Comparison of ENCODE assay signal across 8 mouse cellular contexts in genomic region chr2:154173313-154173712, GRCm38 (mm10). TPM values are rescaled to one million over a fixed set of nuclear protein-coding genes. Genes with fewer than 3 reads are reported as not detected.
DNase-seq lines count a peak whose midpoint lies in the region; ATAC-seq and TF ChIP-seq lines count a peak whose summit lies in the region.
"Had no signal": no experiment of that assay in that cellular context is flagged by ENCODE, and none has a peak within 500 bp of the region (broad histone marks: within the 10 kb centered on the region; RNA-seq: fewer than 3 reads in every experiment).

No protein-coding gene starts in this region.

- H3K27ac ChIP-seq in hindbrain, embryonic 10.5 days, result no peak overlapping the region
- H3K27ac ChIP-seq in hindbrain, embryonic 12.5 days, result no peak overlapping the region
- H3K27ac ChIP-seq in lung, postnatal 0 days (ENCODE audit: low read length), result no peak overlapping the region

- no peak overlapping the region for H3K4me3 ChIP-seq in hindbrain, embryonic 10.5 days
- H3K4me3 ChIP-seq in hindbrain, embryonic 12.5 days, result no peak overlapping the region
- no peak overlapping the region for H3K4me3 ChIP-seq in E14TG2a.4 (replicated peaks; ENCODE audit: low read length)
- H3K4me3 ChIP-seq in lung, postnatal 0 days (ENCODE audit: low read depth, low read length), result no peak overlapping the region

- TF ChIP-seq CTCF in E14TG2a.4 (conservative IDR thresholded peaks at IDR 0.05; ENCODE audit: low read length), result peak; percentile 26
- peak; percentile 85 for TF ChIP-seq CTCF in lung, postnatal 0 days (IDR thresholded peaks at IDR 0.05)

- peak; percentile 32 for DNase-seq in hindbrain, embryonic 10.5 days (ENCODE audit: low spot score)
- DNase-seq in 3T3-L1 (ENCODE audit: low read depth, low spot score), result peak; percentile 66
- DNase-seq in forelimb bud, embryonic 11.5 days (ENCODE audit: low read depth, low spot score), result peak; percentile 43
- DNase-seq in lung, postnatal 0 days (ENCODE audit: low spot score), result peak; percentile 70

- no peak overlapping the region for H3K4me2 ChIP-seq in hindbrain, embryonic 12.5 days (replicated peaks)
- no peak overlapping the region for H3K4me2 ChIP-seq in lung, postnatal 0 days (replicated peaks; ENCODE audit: low read depth, low read length)

- H3K4me1 ChIP-seq in hindbrain, embryonic 10.5 days (replicated peaks), result no peaks in the 10 kb centered on the region
- H3K4me1 ChIP-seq in hindbrain, embryonic 12.5 days, result no peaks in the 10 kb centered on the region
- H3K4me1 ChIP-seq in E14TG2a.4 (replicated peaks; ENCODE audit: low read depth, low read length), result peaks cover 7% of the 10 kb centered on the region
- no peaks in the 10 kb centered on the region for H3K4me1 ChIP-seq in lung, postnatal 0 days (ENCODE audit: insufficient read depth, low read depth, low read length)

- no peaks in the 10 kb centered on the region for H3K9me3 ChIP-seq in hindbrain, embryonic 10.5 days
- H3K9me3 ChIP-seq in hindbrain, embryonic 12.5 days (replicated peaks), result no peaks in the 10 kb centered on the region
- peaks cover 19% of the 10 kb centered on the region for H3K9me3 ChIP-seq in E14TG2a.4 (ENCODE audit: low read length)
- no peaks in the 10 kb centered on the region for H3K9me3 ChIP-seq in lung, postnatal 0 days (ENCODE audit: low read length)

- no peak for ATAC-seq in hindbrain, embryonic 12.5 days (ENCODE audit: low FRiP score)
- peak; percentile 52; the same call in 1 of the 2 replicates for ATAC-seq in lung, postnatal 0 days
- ATAC-seq in erythroblast, adult 5-6 weeks (replicated peaks; ENCODE audit: low FRiP score, poor library complexity, severe bottlenecking), result no peak

- H3K9ac ChIP-seq in hindbrain, embryonic 12.5 days, result no peak overlapping the region
- H3K9ac ChIP-seq in lung, postnatal 0 days (replicated peaks; ENCODE audit: low read depth), result no peak overlapping the region

- WGBS in hindbrain, embryonic 10.5 days, result 41% methylated on average over 1 of the region's 1 CpGs
- WGBS in hindbrain, embryonic 12.5 days, result 50% methylated on average over 1 of the region's 1 CpGs
- 12% methylated on average over 1 of the region's 1 CpGs for WGBS in lung, postnatal 0 days

- no peaks in the 10 kb centered on the region for H3K36me3 ChIP-seq in hindbrain, embryonic 10.5 days
- H3K36me3 ChIP-seq in hindbrain, embryonic 12.5 days, result no peaks in the 10 kb centered on the region
- no peaks in the 10 kb centered on the region for H3K36me3 ChIP-seq in E14TG2a.4 (ENCODE audit: insufficient read depth, low read length)
- no peaks in the 10 kb centered on the region for H3K36me3 ChIP-seq in lung, postnatal 0 days (ENCODE audit: insufficient read depth, low read length)

- H3K27me3 ChIP-seq in hindbrain, embryonic 10.5 days (ENCODE audit: insufficient read depth, poor library complexity, severe bottlenecking), result no peaks in the 10 kb centered on the region
- no peaks in the 10 kb centered on the region for H3K27me3 ChIP-seq in hindbrain, embryonic 12.5 days
- no peaks in the 10 kb centered on the region for H3K27me3 ChIP-seq in E14TG2a.4 (ENCODE audit: insufficient read depth, low read length)
- no peaks in the 10 kb centered on the region for H3K27me3 ChIP-seq in lung, postnatal 0 days (replicated peaks; ENCODE audit: insufficient read depth, low read length)

- TF ChIP-seq EP300 in lung, postnatal 0 days (IDR thresholded peaks at IDR 0.05), result no peak

RNA-seq across cellular contexts. Expression of gene Bpifa5, which starts 10.9 kb away (rescaled TPM):
- not detected in 2 replicates for polyA plus RNA-seq in hindbrain, embryonic 10.5 days (2016; fragmentation: Nextera tagmentation; extraction: Ambion mirVana)
- polyA plus RNA-seq in hindbrain, embryonic 12.5 days (2016; fragmentation: Nextera tagmentation; extraction: Ambion mirVana), result not detected in 2 replicates
- polyA plus RNA-seq in lung, postnatal 0 days (2015; fragmentation: Nextera tagmentation; extraction: Ambion mirVana), result not detected in 2 replicates
- total RNA-seq in erythroblast, adult 5-6 weeks (2015; ENCODE audit: low replicate concordance), result not detected in 2 replicates
- total RNA-seq in erythroblast, adult 5-6 weeks (2017; ENCODE audit: low replicate concordance), result not detected in 2 replicates
- total RNA-seq: hematopoietic stem cell, adult 5-6 weeks had no signal

RNA-seq across cellular contexts. Expression of gene Bpifb1, which starts 17.3 kb away (rescaled TPM):
- polyA plus RNA-seq in hindbrain, embryonic 10.5 days (2016; fragmentation: Nextera tagmentation; extraction: Ambion mirVana), result not detected in 2 replicates
- polyA plus RNA-seq in hindbrain, embryonic 12.5 days (2016; fragmentation: Nextera tagmentation; extraction: Ambion mirVana), result not detected in 2 replicates
- polyA plus RNA-seq in lung, postnatal 0 days (2015; fragmentation: Nextera tagmentation; extraction: Ambion mirVana), result 7.3 and 7.4 TPM in 2 replicates
- total RNA-seq in erythroblast, adult 5-6 weeks (2015; ENCODE audit: low replicate concordance), result not detected in 2 replicates
- total RNA-seq in erythroblast, adult 5-6 weeks (2017; ENCODE audit: low replicate concordance), result not detected in 2 replicates
- total RNA-seq: hematopoietic stem cell, adult 5-6 weeks had no signal

RNA-seq across cellular contexts. Expression of gene Bpifa1, which starts 30.6 kb away (rescaled TPM):
- 0.18 TPM in 1 of 2 replicates, not detected in the other for polyA plus RNA-seq in hindbrain, embryonic 10.5 days (2016; fragmentation: Nextera tagmentation; extraction: Ambion mirVana)
- polyA plus RNA-seq in hindbrain, embryonic 12.5 days (2016; fragmentation: Nextera tagmentation; extraction: Ambion mirVana), result not detected in 2 replicates
- 5.1 and 5.4 TPM in 2 replicates for polyA plus RNA-seq in lung, postnatal 0 days (2015; fragmentation: Nextera tagmentation; extraction: Ambion mirVana)
- total RNA-seq in erythroblast, adult 5-6 weeks (2015; ENCODE audit: low replicate concordance), result not detected in 2 replicates
- total RNA-seq in erythroblast, adult 5-6 weeks (2017; ENCODE audit: low replicate concordance), result not detected in 2 replicates
- total RNA-seq: hematopoietic stem cell, adult 5-6 weeks had no signal

RNA-seq across cellular contexts. Expression of gene Bpifa3, which starts 43.2 kb away (rescaled TPM):
- not detected in 2 replicates for polyA plus RNA-seq in hindbrain, embryonic 10.5 days (2016; fragmentation: Nextera tagmentation; extraction: Ambion mirVana)
- not detected in 2 replicates for polyA plus RNA-seq in hindbrain, embryonic 12.5 days (2016; fragmentation: Nextera tagmentation; extraction: Ambion mirVana)
- not detected in 2 replicates for polyA plus RNA-seq in lung, postnatal 0 days (2015; fragmentation: Nextera tagmentation; extraction: Ambion mirVana)
- total RNA-seq in erythroblast, adult 5-6 weeks (2015; ENCODE audit: low replicate concordance), result not detected in 2 replicates
- not detected in 2 replicates for total RNA-seq in erythroblast, adult 5-6 weeks (2017; ENCODE audit: low replicate concordance)
- total RNA-seq: hematopoietic stem cell, adult 5-6 weeks had no signal

RNA-seq across cellular contexts. Expression of gene Bpifb5, which starts 50.2 kb away (rescaled TPM):
- 0.30 and 0.41 TPM in 2 replicates for polyA plus RNA-seq in hindbrain, embryonic 10.5 days (2016; fragmentation: Nextera tagmentation; extraction: Ambion mirVana)
- 0.30 and 0.36 TPM in 2 replicates for polyA plus RNA-seq in hindbrain, embryonic 12.5 days (2016; fragmentation: Nextera tagmentation; extraction: Ambion mirVana)
- polyA plus RNA-seq in lung, postnatal 0 days (2015; fragmentation: Nextera tagmentation; extraction: Ambion mirVana), result 18.2 and 20.4 TPM in 2 replicates
- not detected in 2 replicates for total RNA-seq in erythroblast, adult 5-6 weeks (2015; ENCODE audit: low replicate concordance)
- total RNA-seq in erythroblast, adult 5-6 weeks (2017; ENCODE audit: low replicate concordance), result not detected in 2 replicates
